Mouse (Mus musculus): ENCODE results near the gene Zfp990. TPM values are rescaled to one million over a fixed set of nuclear protein-coding genes. Genes with fewer than 3 reads are reported as not detected.
"Not testable (repeated sequence)": the region's sequence is repeated elsewhere in the genome, so short reads cannot be mapped to it uniquely, and the experiment has no call there.

Zfp990 gene
- polyA plus RNA-seq, 1 experiment from 2014 or later: 0.06 TPM

DNA sequence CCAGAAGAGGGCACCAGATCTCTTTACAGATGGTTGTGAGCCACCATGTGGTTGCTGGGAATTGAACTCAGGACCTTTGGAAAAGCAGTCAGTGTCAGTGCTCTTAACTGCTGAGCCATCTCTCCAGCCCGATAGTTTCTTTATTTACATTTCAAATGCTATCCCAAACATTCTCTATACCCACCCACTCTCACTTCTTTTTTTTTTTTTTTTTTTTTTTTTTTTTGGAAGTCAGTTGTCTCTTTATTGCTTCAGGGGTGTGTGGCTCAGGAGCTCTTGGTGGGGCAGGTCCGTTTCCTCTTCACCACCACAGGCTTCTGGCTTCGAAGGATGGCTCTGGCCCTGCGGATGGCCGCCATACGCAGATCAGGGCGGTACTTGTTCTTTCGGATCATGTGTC is 66.1 kb downstream of the Zfp990 start:
- H3K4me2 ChIP-seq (ENCODE audit: low read length); H3K4me1 ChIP-seq (ENCODE audit: control insufficient read depth, insufficient read depth, low read length); H3K27me3 ChIP-seq (ENCODE audit: control insufficient read depth, insufficient read depth, low read depth, low read length); ATAC-seq; H3K4me3 ChIP-seq (ENCODE audit: low read depth, low read length); H3K36me3 ChIP-seq (ENCODE audit: control insufficient read depth, insufficient read depth, low read length); H3K27ac ChIP-seq (ENCODE audit: low read length); H3K9ac ChIP-seq (ENCODE audit: low read depth, low read length): not testable (repeated sequence)
- 93% methylated on average over 8 of the region's 8 CpGs for WGBS
- H3K9me3 ChIP-seq (replicated peaks; ENCODE audit: control insufficient read depth, low read length, poor library complexity, severe bottlenecking): peaks cover 13% of the 10 kb centered on the region

DNA sequence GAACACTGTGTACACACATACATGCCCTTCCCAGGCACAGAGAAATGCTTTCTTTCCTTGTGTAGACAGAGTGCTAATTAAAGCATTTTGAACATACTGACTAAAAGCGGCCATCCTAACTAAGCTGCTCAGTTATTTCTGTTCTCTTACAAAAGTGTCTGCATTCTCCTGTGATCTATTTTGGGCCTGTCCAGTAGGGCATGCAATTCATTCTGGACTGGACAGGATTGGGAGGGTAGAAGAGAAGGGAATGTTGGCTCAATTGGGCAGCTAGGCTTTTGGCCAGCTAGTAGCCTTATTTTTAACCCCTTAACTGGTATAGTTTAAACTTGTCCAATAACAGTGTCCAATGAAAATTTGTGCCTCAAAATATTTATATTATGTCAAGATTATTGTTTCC is 69.8 kb downstream of the Zfp990 start:
- not testable (repeated sequence) for H3K27ac ChIP-seq (ENCODE audit: low read length); H3K9ac ChIP-seq (ENCODE audit: low read depth, low read length); H3K4me1 ChIP-seq (ENCODE audit: control insufficient read depth, insufficient read depth, low read length); H3K36me3 ChIP-seq (ENCODE audit: control insufficient read depth, insufficient read depth, low read length); H3K4me2 ChIP-seq (ENCODE audit: low read length); H3K27me3 ChIP-seq (ENCODE audit: control insufficient read depth, insufficient read depth, low read depth, low read length); H3K4me3 ChIP-seq (ENCODE audit: low read depth, low read length); ATAC-seq; H3K9me3 ChIP-seq (replicated peaks; ENCODE audit: control insufficient read depth, low read length, poor library complexity, severe bottlenecking)
- 89% methylated on average over 1 of the region's 1 CpGs for WGBS

DNA sequence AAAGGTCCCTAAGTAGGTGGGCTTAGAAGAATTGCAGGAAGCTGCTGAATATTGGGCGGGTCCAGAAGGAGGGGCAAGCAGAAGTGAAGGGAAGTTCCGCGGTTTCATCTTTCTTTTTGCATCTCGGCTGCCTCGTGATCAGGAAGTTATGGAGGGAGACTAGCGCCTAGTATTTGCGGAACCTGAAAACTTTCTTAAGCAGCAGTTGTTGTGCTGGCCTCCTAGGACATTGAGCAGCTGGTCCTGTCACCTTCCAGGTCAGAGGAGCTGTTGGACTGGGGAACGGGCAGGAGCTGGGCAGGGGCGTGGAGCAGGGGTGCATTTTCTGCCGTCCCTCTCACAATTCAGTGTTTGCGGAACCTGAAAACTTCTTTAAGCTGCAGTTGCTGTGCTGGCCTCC is 74.5 kb downstream of the Zfp990 start, which contains the start of gene Gm13212:
Gene Gm13212 (plus strand): TSS at position 89 of the 400 bp plus-strand sequence.
- not testable (repeated sequence) for H3K36me3 ChIP-seq (ENCODE audit: control insufficient read depth, insufficient read depth, low read length); H3K27ac ChIP-seq (ENCODE audit: low read length); H3K9ac ChIP-seq (ENCODE audit: low read depth, low read length); ATAC-seq; H3K4me3 ChIP-seq (ENCODE audit: low read depth, low read length); H3K4me2 ChIP-seq (ENCODE audit: low read length); H3K9me3 ChIP-seq (replicated peaks; ENCODE audit: control insufficient read depth, low read length, poor library complexity, severe bottlenecking); H3K4me1 ChIP-seq (ENCODE audit: control insufficient read depth, insufficient read depth, low read length); H3K27me3 ChIP-seq (ENCODE audit: control insufficient read depth, insufficient read depth, low read depth, low read length)
- WGBS: 20% methylated on average over 11 of the region's 11 CpGs

GRCm38 (mm10) chr4:145586046-145586445 is 75.5 kb downstream of the Zfp990 start:
- not testable (repeated sequence) for H3K27ac ChIP-seq (ENCODE audit: low read length); H3K9ac ChIP-seq (ENCODE audit: low read depth, low read length); H3K4me2 ChIP-seq (ENCODE audit: low read length); H3K27me3 ChIP-seq (ENCODE audit: control insufficient read depth, insufficient read depth, low read depth, low read length); H3K9me3 ChIP-seq (replicated peaks; ENCODE audit: control insufficient read depth, low read length, poor library complexity, severe bottlenecking); H3K4me1 ChIP-seq (ENCODE audit: control insufficient read depth, insufficient read depth, low read length); H3K4me3 ChIP-seq (ENCODE audit: low read depth, low read length); ATAC-seq; H3K36me3 ChIP-seq (ENCODE audit: control insufficient read depth, insufficient read depth, low read length)
- WGBS: 87% methylated on average over 2 of the region's 2 CpGs

Other genes starting within 250 kb of the Zfp990 start
- gene Tnfrsf8, start 195.6 kb upstream of the Zfp990 start, polyA plus RNA-seq (2015; fragmentation: Nextera tagmentation; extraction: Ambion mirVana): 0.73 and 1.0 TPM in 2 replicates
- 0.10 and 0.30 TPM in 2 replicates for gene Gm13212, start 74.4 kb downstream of the Zfp990 start, polyA plus RNA-seq (2015; fragmentation: Nextera tagmentation; extraction: Ambion mirVana)
- gene Zfp980, start 159.9 kb downstream of the Zfp990 start, polyA plus RNA-seq (2015; fragmentation: Nextera tagmentation; extraction: Ambion mirVana): not detected in 2 replicates

All from midbrain, embryonic 16.5 days (tissue).